Mouse (Mus musculus) limb, embryonic 13.5 days (tissue): ENCODE measurements around the gene Zranb3. TPM values are rescaled to one million over a fixed set of nuclear protein-coding genes. Genes with fewer than 3 reads are reported as not detected.
A peak's percentile ranks its signal among the peaks of the same experiment; 100 is the strongest.
"Not testable (repeated sequence)": the region's sequence is repeated elsewhere in the genome, so short reads cannot be mapped to it uniquely, and the experiment has no call there.

Experiments used
- ATAC-seq: fragments of 200-750 bp; cut with Nextera tagmentation; 2 replicates; pipeline ENCODE4 v1.8.0; 2017; ENCODE audit warnings: low read depth, moderate number of reproducible peaks, moderate TSS enrichment; ENCODE audit not compliant: low FRiP score
- H3K27ac ChIP-seq: fragments of 300-500 bp; sonication (generic); 2 replicates; pipeline ENCODE4 v1.5.1; 2015; ENCODE audit warnings: inconsistent platforms, mild to moderate bottlenecking, moderate library complexity
- H3K27me3 ChIP-seq: fragments of 300-500 bp; sonication (generic); 2 replicates; pipeline ENCODE4 v1.6.1; 2015; ENCODE audit warnings: mild to moderate bottlenecking, inconsistent platforms
- H3K36me3 ChIP-seq: fragments of 300-500 bp; sonication (generic); 2 replicates; pipeline ENCODE4 v1.6.1; 2015; ENCODE audit warnings: inconsistent platforms, mild to moderate bottlenecking, moderate library complexity
- H3K4me1 ChIP-seq: fragments of 300-500 bp; sonication (generic); 2 replicates; pipeline ENCODE4 v1.6.1; 2015; ENCODE audit warnings: inconsistent platforms
- H3K4me2 ChIP-seq: fragments of 300-500 bp; sonication (generic); replicated peaks from 2 replicates; pipeline ENCODE4 v1.6.1; 2015; ENCODE audit warnings: inconsistent platforms, mild to moderate bottlenecking, moderate library complexity
- H3K4me3 ChIP-seq: fragments of 300-500 bp; sonication (generic); 2 replicates; pipeline ENCODE4 v1.5.1; 2015; ENCODE audit warnings: moderate library complexity, mild to moderate bottlenecking, inconsistent platforms
- H3K9ac ChIP-seq: fragments of 300-500 bp; sonication (generic); 2 replicates; pipeline ENCODE4 v1.6.1; 2015; ENCODE audit warnings: mild to moderate bottlenecking, inconsistent platforms
- H3K9me3 ChIP-seq: fragments of 300-500 bp; sonication (generic); 2 replicates; pipeline ENCODE4 v1.6.1; 2016; ENCODE audit warnings: inconsistent platforms
- WGBS: fragments of 180-500 bp; shearing (Covaris S2); methylation state at CpG from one replicate; pipeline ENCODE4 v1.1.7; 2015; 5-methylcytosine and 5-hydroxymethylcytosine counted together
- polyA plus RNA-seq: library from polyadenylated mRNA; unstranded; fragments of >200 nt; fragmentation: Nextera tagmentation; extraction: Ambion mirVana; gene quantifications from 2 replicates; pipeline ENCODE4 v1.2.1, GENCODE M21; 2015

Gene Zranb3
- polyA plus RNA-seq, 1 experiment from 2014 or later: 9.8 TPM

DNA sequence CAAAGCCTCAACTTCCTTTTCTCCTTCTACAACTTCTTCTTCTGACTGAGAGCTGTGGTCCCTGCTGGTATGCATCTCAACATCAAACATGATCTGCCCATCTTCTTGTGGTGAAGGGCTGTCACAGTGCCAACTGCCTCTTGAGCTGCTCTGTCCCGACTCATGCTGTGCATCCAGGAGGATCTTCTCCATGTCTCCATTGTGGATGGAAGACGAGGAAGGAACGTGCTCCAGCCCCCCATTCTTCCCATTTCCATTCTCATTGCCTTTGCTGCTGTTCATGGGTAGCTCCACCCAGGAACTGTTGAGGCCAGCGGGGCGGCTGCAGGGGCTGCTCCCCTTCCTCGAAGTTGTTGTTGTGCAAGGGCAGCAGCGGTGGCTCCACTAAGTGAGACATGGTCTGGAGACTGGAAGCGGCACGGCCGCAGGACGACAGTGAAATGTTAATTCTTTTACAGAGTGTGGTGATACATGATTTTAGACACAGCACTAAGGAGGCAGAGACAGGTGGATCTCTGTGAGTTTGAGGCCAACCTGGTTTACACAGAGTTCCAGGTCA, 96.7 kb downstream of the Zranb3 start:
- not testable (repeated sequence) for H3K4me1 ChIP-seq, H3K9me3 ChIP-seq, H3K27ac ChIP-seq, H3K4me2 ChIP-seq, H3K36me3 ChIP-seq, H3K4me3 ChIP-seq, H3K27me3 ChIP-seq, ATAC-seq, H3K9ac ChIP-seq
- 92% methylated on average over 11 of the region's 11 CpGs for WGBS

- 79% methylated on average over 2 of the region's 2 CpGs for WGBS
- Histone ChIP-seq H3K4me1 (no peaks in the 10 kb centered on the region), H3K36me3 (no peaks in the 10 kb centered on the region), H3K9ac (no peak overlapping the region), H3K4me3 (no peak overlapping the region), H3K27ac (no peak overlapping the region), H3K4me2 (no peak overlapping the region), H3K27me3 (no peaks in the 10 kb centered on the region), H3K9me3 (no peaks in the 10 kb centered on the region)
- no peak for ATAC-seq
Measured at GRCm38 (mm10) chr1:128004371-128004720, 98.5 kb downstream of the Zranb3 start.

- Histone ChIP-seq H3K9me3 (no peaks in the 10 kb centered on the region), H3K27ac (no peak overlapping the region), H3K4me3 (no peak overlapping the region), H3K4me2 (no peak overlapping the region), H3K9ac (no peak overlapping the region), H3K27me3 (no peaks in the 10 kb centered on the region), H3K36me3 (no peaks in the 10 kb centered on the region), H3K4me1 (no peaks in the 10 kb centered on the region)
- 89% methylated on average over 4 of the region's 4 CpGs for WGBS
- ATAC-seq: no peak
Measured at GRCm38 (mm10) chr1:128003712-128004370, 99.0 kb downstream of the Zranb3 start.

- Histone ChIP-seq H3K4me2 (no peak overlapping the region), H3K4me1 (no peaks in the 10 kb centered on the region), H3K36me3 (0 out of 2 replicates have a peak, but pooled peaks cover 2% of the 10 kb centered on the region), H3K9ac (no peak overlapping the region), H3K4me3 (no peak overlapping the region), H3K9me3 (no peaks in the 10 kb centered on the region), H3K27me3 (no peaks in the 10 kb centered on the region), H3K27ac (no peak overlapping the region)
- ATAC-seq: no peak
- WGBS: 83% methylated on average over 2 of the region's 2 CpGs
Measured at GRCm38 (mm10) chr1:128002159-128002558, 100.7 kb downstream of the Zranb3 start.

DNA sequence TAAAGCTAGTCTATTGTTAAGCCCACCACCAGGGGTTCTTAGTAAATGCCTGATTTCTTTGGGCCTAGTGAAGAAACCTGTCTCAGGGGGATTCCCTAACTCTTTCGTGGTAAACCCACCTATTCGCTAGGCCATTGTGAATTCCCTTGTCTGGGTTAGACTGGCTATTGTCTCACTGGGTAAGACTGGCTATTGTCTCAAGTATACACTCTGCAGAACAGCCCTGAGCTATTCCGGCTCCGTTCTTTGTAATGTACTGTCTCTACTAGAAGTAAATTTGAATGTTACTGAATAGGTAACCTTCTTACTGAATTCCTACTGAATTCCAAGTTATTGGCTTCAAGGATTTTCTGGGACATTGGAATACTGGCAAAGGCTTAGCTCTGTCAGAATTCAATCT, 101.9 kb downstream of the Zranb3 start:
- not testable (repeated sequence) for ATAC-seq, H3K4me2 ChIP-seq, H3K9ac ChIP-seq, H3K27ac ChIP-seq, H3K9me3 ChIP-seq, H3K4me1 ChIP-seq, H3K4me3 ChIP-seq, H3K36me3 ChIP-seq, H3K27me3 ChIP-seq
- WGBS: 92% methylated on average over 4 of the region's 4 CpGs

- no peak for ATAC-seq
- Histone ChIP-seq H3K27ac (no peak overlapping the region), H3K4me3 (no peak overlapping the region), H3K36me3 (peaks cover 12% of the 10 kb centered on the region), H3K4me1 (0 out of 2 replicates have a peak, but pooled peaks cover 5% of the 10 kb centered on the region), H3K4me2 (no peak overlapping the region), H3K27me3 (no peaks in the 10 kb centered on the region), H3K9ac (no peak overlapping the region), H3K9me3 (no peaks in the 10 kb centered on the region)
- WGBS: 88% methylated on average over 4 of the region's 4 CpGs
Measured at GRCm38 (mm10) chr1:127993892-127994291, 109.0 kb downstream of the Zranb3 start.

DNA sequence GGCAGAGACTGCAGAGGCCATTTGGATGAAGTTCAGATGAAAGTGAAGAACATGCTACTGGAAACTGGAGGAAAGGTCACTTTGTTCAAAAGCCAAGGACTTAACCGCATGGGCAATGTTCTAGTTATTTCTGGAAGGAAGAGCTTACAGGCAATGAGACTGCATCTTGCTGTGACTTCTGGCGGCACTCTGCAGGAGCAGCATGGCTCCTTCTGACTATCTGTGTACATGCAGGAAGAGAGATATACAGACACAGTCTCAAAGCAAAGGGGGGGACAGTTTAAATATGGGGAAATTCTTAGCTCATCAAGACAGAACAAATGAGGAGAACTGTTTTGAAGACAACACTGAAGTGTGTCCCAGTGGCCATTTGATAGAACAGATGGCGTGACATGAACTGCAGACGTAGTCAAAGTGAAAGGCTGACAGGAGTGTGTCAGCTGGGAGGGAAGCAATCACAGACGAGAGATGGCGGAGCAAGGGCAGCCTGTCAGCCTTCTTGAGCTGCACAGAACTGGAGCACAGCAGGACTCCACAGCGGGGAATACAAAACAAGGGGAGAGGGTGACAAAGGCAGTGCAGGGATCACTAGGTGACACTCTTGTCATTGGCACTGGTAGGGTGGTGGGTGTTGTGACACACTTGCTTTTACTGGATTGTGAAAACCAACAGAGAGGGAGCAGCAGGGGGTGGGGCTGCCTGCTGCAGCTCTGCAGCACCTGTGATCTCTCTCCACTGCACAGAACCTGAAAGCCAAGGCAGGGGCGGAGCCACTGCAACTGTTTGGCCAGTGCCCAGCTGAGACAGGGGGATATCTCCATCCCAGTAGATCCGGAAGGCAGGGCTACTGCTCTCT, 112.7 kb downstream of the Zranb3 start:
- Histone ChIP-seq H3K4me3 (no peak overlapping the region), H3K4me2 (no peak overlapping the region), H3K27ac (no peak overlapping the region), H3K9me3 (no peaks in the 10 kb centered on the region), H3K27me3 (no peaks in the 10 kb centered on the region), H3K9ac (no peak overlapping the region), H3K4me1 (0 out of 2 replicates have a peak, but pooled peaks cover 5% of the 10 kb centered on the region), H3K36me3 (peaks cover 11% of the 10 kb centered on the region)
- ATAC-seq: peak; percentile 36; the same call in 1 of the 2 replicates
- 64% methylated on average over 9 of the region's 9 CpGs for WGBS

DNA sequence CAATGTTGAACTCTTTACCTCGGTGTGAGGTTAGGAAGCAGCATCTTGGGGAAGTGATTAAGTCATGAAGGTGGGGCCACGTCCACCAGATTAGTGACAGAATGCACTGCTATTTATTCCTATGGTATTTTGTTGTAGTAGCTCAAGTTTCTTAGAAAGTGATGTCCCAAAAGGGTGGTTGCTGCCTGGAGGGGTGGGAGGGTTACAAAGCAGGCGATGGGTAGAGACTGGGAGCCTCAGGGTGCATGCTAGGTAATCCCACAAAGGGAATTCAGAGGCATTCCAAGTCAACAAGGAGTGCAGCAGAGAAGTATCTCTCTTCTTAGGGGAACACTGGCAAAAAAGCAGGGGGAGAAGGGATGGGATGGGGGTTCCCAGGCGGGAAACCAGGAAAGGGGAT, 113.5 kb downstream of the Zranb3 start:
- Histone ChIP-seq H3K4me3 (no peak overlapping the region), H3K27me3 (no peaks in the 10 kb centered on the region), H3K4me1 (0 out of 2 replicates have a peak, but pooled peaks cover 5% of the 10 kb centered on the region), H3K9me3 (no peaks in the 10 kb centered on the region), H3K9ac (no peak overlapping the region), H3K36me3 (peaks cover 11% of the 10 kb centered on the region), H3K4me2 (no peak overlapping the region), H3K27ac (no peak overlapping the region)
- ATAC-seq: no peak
- 78% methylated on average over 4 of the region's 4 CpGs for WGBS

- 0 out of 2 replicates have a peak, but pooled peaks cover 5% of the 10 kb centered on the region for H3K4me1 ChIP-seq
- H3K9me3 ChIP-seq: no peaks in the 10 kb centered on the region
- no peak overlapping the region for H3K9ac ChIP-seq
- H3K4me2 ChIP-seq: no peak overlapping the region
- WGBS: 68% methylated on average over 3 of the region's 3 CpGs
- ATAC-seq: no peak
- no peak overlapping the region for H3K4me3 ChIP-seq
- peaks cover 11% of the 10 kb centered on the region for H3K36me3 ChIP-seq
- no peaks in the 10 kb centered on the region for H3K27me3 ChIP-seq
- H3K27ac ChIP-seq: no peak overlapping the region
Measured at GRCm38 (mm10) chr1:127988246-127988645, 114.6 kb downstream of the Zranb3 start.

DNA sequence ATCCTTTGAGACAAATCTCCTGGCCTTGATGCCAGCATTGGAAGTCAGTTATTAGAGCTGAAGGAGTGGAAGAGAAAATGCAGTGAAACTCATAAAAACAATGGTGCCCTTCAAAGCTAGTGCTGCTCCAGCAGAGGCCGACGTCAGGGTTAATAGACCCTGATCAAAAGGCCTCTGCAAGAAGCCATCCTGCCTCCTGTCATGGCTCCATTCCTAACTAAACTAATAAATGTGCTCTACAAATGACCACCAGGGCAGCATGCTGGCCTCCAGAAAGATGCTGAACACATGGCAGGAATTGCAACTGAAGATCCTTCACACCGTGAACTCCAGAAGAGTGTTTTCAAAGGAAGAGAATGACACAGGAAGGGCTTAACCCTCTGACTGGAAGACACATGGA, 117.5 kb downstream of the Zranb3 start:
- ATAC-seq: no peak
- 16% methylated on average over 3 of the region's 3 CpGs for WGBS
- Histone ChIP-seq H3K9ac (no peak overlapping the region), H3K4me2 (no peak overlapping the region), H3K4me3 (no peak overlapping the region), H3K27me3 (no peaks in the 10 kb centered on the region), H3K36me3 (peaks cover 4% of the 10 kb centered on the region), H3K27ac (no peak overlapping the region), H3K9me3 (no peaks in the 10 kb centered on the region), H3K4me1 (0 out of 2 replicates have a peak, but pooled peaks cover 3% of the 10 kb centered on the region)

DNA sequence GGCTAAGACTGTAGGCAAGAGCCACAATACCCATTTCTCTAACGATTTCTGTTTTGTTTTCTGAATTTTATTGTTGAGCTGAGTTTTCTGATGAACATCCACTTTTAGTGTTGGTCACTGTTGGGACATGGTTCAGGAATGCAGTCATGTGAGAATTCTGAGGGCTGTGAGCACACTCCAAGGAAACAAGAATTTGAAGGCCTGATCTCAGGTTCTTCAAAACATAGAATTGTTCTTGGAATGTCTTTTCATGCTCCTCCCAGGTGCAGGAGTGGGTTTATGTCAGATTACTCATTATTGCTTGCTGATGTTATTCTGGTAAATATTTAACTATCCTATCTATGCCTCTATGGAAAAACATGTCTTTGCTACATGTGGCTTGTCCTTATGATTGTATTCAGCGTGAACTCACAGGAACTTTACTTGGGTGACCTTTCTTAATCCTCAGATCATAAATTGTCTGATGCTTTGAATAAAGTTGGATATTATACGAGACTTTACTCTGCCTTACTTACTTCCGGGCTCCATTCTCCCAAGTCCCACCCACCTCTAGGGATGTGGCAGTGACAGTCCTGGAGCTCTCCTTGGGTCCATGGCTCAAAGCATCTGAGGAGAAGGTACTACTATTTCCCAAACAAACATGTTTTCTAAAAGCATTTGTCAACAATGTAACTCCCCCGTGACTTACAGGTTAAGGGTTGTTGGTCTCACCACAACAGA, 119.4 kb downstream of the Zranb3 start:
- H3K4me2 ChIP-seq: no peak overlapping the region
- H3K9me3 ChIP-seq: no peaks in the 10 kb centered on the region
- ATAC-seq: no peak
- no peak overlapping the region for H3K9ac ChIP-seq
- no peaks in the 10 kb centered on the region for H3K4me1 ChIP-seq
- no peak overlapping the region for H3K4me3 ChIP-seq
- no peak overlapping the region for H3K27ac ChIP-seq
- WGBS: 86% methylated on average over 5 of the region's 5 CpGs
- peaks cover 3% of the 10 kb centered on the region for H3K36me3 ChIP-seq
- H3K27me3 ChIP-seq: no peaks in the 10 kb centered on the region

- no peak overlapping the region for H3K4me3 ChIP-seq
- no peaks in the 10 kb centered on the region; the same call in 1 of the 2 replicates for H3K36me3 ChIP-seq
- no peak for ATAC-seq
- H3K4me1 ChIP-seq: no peaks in the 10 kb centered on the region
- WGBS: 83% methylated on average over 3 of the region's 3 CpGs
- H3K4me2 ChIP-seq: no peak overlapping the region
- H3K27ac ChIP-seq: no peak overlapping the region
- no peak overlapping the region for H3K9ac ChIP-seq
- H3K9me3 ChIP-seq: no peaks in the 10 kb centered on the region
- H3K27me3 ChIP-seq: no peaks in the 10 kb centered on the region
Measured at GRCm38 (mm10) chr1:127982268-127982667, 120.6 kb downstream of the Zranb3 start.
